Mouse (Mus musculus) leukemia stem cell, adult 10-12 weeks (primary cell): ENCODE results near the gene 1700001O22Rik. TPM values are rescaled to one million over a fixed set of nuclear protein-coding genes. Genes with fewer than 3 reads are reported as not detected.

Source experiments
- polyA plus RNA-seq: library from polyadenylated mRNA; stranded (reverse); fragments of >175 nt; gene quantifications from 2 replicates; pipeline ENCODE4 v1.2.3, GENCODE M21; 2012; ENCODE audit warnings: low replicate concordance

The 1700001O22Rik gene
- polyA plus RNA-seq = 0.61 TPM in 1 of 2 replicates, not detected in the other

DNA sequence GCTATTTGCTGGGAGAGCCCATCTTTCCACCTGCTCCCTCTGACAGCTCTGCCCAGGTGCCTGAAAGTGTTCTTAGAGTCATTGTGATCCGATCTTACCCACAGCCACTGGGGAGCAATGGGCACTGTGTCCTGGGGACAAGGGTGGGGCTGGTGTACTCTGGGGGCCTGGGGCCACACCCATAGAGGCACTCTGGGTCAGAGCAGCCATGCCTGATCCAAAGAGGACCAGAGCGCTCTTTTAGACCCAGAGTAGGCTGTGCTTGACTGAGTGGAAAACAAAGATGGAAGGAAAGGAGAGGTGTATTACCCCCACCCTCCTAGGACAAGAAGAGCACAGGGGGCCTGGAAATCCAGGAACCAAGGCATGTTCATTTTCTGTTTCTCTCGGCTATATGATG, at the start of gene 1700001O22Rik:
1700001O22Rik (minus strand) TSS at position 58 of the 400 bp plus-strand sequence.

DNA sequence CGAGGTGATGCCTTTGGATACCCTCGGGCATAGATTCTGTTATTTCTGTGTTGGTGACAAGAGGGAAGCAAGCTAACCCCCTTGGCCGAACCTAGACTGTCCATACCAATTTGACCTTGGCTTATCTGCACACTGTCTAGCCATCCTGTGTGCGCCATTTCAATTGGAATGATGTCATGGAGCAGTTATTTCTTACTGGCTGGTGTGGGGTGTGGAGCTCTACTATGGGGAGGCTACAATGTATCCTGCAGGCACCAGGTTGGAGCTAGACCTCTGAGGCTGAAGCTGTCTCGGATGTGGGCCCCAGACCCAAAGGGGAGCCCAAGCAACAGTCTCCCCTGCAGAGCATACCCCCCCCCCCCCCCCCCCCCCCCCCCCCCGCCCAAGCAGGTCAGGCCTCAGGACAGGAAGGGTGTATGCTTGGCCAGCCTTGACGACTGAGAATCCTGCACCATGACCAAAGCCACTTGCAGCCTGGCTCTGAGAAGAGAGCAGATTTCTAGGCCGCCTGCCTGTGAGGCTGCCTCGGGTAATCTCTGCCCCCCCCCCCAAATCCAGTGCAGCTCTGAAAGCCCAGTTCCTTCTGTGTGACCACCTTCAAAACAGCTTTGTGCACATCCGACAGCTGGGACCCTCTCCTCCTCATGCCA, 31.0 kb upstream of the 1700001O22Rik start, which contains the start of gene Prrx2:
Prrx2 (plus strand) TSS at position 600 of the 650 bp plus-strand sequence.

DNA sequence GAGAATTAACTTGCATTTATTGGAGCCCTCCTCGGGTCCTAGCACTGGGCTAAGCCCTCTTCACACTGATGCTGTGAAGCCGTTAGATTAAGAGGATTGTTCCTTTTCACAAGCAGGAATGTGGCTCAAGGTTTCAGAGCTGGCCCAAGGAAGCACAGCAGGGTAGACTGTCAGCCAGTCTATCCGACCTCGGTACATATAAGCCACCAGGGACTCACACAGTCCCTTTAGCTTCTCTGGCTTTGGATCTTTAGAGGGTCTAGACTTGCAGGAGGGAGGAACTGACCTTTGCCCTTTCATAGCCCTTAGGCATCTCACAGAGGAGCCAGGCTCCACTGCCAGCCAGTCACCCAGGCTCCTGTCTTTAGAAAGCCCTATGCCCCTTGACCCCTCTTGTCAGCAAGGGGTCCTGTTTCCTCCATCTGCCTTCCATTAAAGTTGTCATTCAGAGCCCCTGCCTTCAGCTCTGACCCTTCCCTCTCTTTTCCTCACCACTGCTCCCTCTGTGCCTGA, 26.9 kb upstream of the 1700001O22Rik start, which contains the start of gene Asb6:
Asb6 (minus strand) TSS at position 51 of the 513 bp plus-strand sequence.

DNA sequence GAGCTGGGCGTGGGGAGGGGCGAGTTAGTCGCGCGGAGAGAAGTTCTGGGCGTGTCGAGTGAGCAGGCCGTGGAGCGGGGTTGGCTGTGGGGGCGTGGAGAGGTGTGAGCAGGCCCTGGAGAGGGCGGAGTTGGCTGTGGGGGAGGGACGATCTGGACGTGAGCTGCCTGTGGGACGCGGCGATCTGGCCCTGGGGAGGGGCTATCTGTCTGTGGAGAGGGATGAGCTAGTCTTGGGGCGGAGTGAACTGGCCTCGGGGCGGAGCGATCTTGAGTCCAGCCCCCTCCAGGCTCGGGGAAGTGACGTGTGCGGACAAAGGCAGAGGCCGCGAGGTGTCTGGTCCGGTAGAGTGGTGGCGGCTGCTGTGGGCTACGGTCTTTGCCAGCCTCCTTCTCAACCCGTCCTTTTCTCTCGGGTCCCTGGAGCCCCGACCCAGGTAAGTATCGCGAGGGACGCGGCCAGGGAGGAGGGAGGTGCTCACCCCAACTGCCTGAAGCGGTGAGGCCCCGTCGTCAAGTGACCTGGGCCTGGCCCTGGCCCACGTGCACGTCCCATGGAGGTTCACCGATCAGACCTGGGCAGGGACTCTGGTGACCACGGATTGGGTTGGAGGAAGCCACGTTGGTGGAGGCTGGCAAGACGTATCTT, 4.3 kb upstream of the 1700001O22Rik start, which contains the start of gene Ntmt1:
Ntmt1 (plus strand) TSS at position 179 of the 648 bp plus-strand sequence.

Other genes starting within 250 kb of the 1700001O22Rik start
- gene Cstad, start 208.6 kb downstream of the 1700001O22Rik start, polyA plus RNA-seq = 0.47 TPM in 1 of 2 replicates, not detected in the other
- 26.3 and 33.7 TPM in 2 replicates for gene Ntmt1, start 4.2 kb upstream of the 1700001O22Rik start, polyA plus RNA-seq
- 23.0 and 54.9 TPM in 2 replicates for gene Asb6, start 26.7 kb upstream of the 1700001O22Rik start, polyA plus RNA-seq
- 0.45 and 0.87 TPM in 2 replicates for gene Prrx2, start 31.3 kb upstream of the 1700001O22Rik start, polyA plus RNA-seq
- 0.61 TPM in 1 of 2 replicates, not detected in the other for gene Ptges, start 126.2 kb upstream of the 1700001O22Rik start, polyA plus RNA-seq
- 25.1 and 38.2 TPM in 2 replicates for gene Tor1b, start 149.3 kb upstream of the 1700001O22Rik start, polyA plus RNA-seq
- 213 and 219 TPM in 2 replicates for gene Tor1a, start 164.3 kb upstream of the 1700001O22Rik start, polyA plus RNA-seq
- gene BC005624, start 178.5 kb upstream of the 1700001O22Rik start, polyA plus RNA-seq = 4.8 and 9.4 TPM in 2 replicates
- gene Usp20, start 178.6 kb upstream of the 1700001O22Rik start, polyA plus RNA-seq = 4.3 and 27.3 TPM in 2 replicates